Comparison of ENCODE assay signal across 8 mouse cellular contexts in genomic region chr6:142346181-142347110, GRCm38 (mm10). TPM values are rescaled to one million over a fixed set of nuclear protein-coding genes. Genes with fewer than 3 reads are reported as not detected.
A peak's percentile ranks its signal among the peaks of the same experiment; 100 is the strongest.
DNase-seq lines count a peak whose midpoint lies in the region; ATAC-seq and TF ChIP-seq lines count a peak whose summit lies in the region.

No protein-coding gene starts in this region.

- TF ChIP-seq POLR2A in bone marrow, adult 2 months (IDR thresholded peaks at IDR 0.05; ENCODE audit: borderline replicate concordance, control insufficient read depth, low read depth, low read length) = no peak

- H3K9me3 ChIP-seq in kidney, embryonic 15.5 days (replicated peaks) = no peaks in the 10 kb centered on the region
- no peaks in the 10 kb centered on the region for H3K9me3 ChIP-seq in hindbrain, embryonic 15.5 days
- H3K9me3 ChIP-seq in midbrain, embryonic 15.5 days = no peaks in the 10 kb centered on the region

- H3K4me2 ChIP-seq in kidney, embryonic 15.5 days = peak overlapping the region; percentile 57
- peak overlapping the region; percentile 55 for H3K4me2 ChIP-seq in hindbrain, embryonic 15.5 days
- H3K4me2 ChIP-seq in midbrain, embryonic 15.5 days = peak overlapping the region; percentile 60

- H3K4me1 ChIP-seq in kidney, embryonic 15.5 days = peaks cover 9% of the 10 kb centered on the region
- no peaks in the 10 kb centered on the region for H3K4me1 ChIP-seq in bone marrow, adult 2 months (ENCODE audit: control insufficient read depth, insufficient read depth, low read length)
- H3K4me1 ChIP-seq in hindbrain, embryonic 15.5 days (replicated peaks) = peaks cover 13% of the 10 kb centered on the region
- peaks cover 13% of the 10 kb centered on the region for H3K4me1 ChIP-seq in midbrain, embryonic 15.5 days

- no peak for ATAC-seq in kidney, embryonic 15.5 days (replicated peaks; ENCODE audit: low FRiP score)
- ATAC-seq in hindbrain, embryonic 15.5 days (ENCODE audit: low FRiP score, low read depth) = no peak
- no peak for ATAC-seq in midbrain, embryonic 15.5 days (replicated peaks)

- no peaks in the 10 kb centered on the region for H3K27me3 ChIP-seq in kidney, embryonic 15.5 days
- no peaks in the 10 kb centered on the region for H3K27me3 ChIP-seq in hindbrain, embryonic 15.5 days
- H3K27me3 ChIP-seq in midbrain, embryonic 15.5 days (replicated peaks) = no peaks in the 10 kb centered on the region

- peaks cover 23% of the 10 kb centered on the region for H3K36me3 ChIP-seq in kidney, embryonic 15.5 days
- peaks cover 24% of the 10 kb centered on the region for H3K36me3 ChIP-seq in hindbrain, embryonic 15.5 days
- H3K36me3 ChIP-seq in midbrain, embryonic 15.5 days (replicated peaks) = peaks cover 16% of the 10 kb centered on the region

- H3K4me3 ChIP-seq in kidney, embryonic 15.5 days (replicated peaks) = peak overlapping the region; percentile 60
- H3K4me3 ChIP-seq in bone marrow, adult 2 months (replicated peaks; ENCODE audit: control insufficient read depth, low read depth, low read length) = peak overlapping the region; percentile 98
- peak overlapping the region; percentile 82 for H3K4me3 ChIP-seq in hindbrain, embryonic 15.5 days
- H3K4me3 ChIP-seq in midbrain, embryonic 15.5 days = peak overlapping the region; percentile 87

- no peak overlapping the region for H3K27ac ChIP-seq in kidney, embryonic 15.5 days
- no peak overlapping the region for H3K27ac ChIP-seq in bone marrow, adult 2 months (ENCODE audit: control insufficient read depth, insufficient read depth, low read depth, low read length, poor library complexity)
- peak overlapping the region; percentile 90; the same call in 1 of the 2 replicates for H3K27ac ChIP-seq in hindbrain, embryonic 15.5 days (replicated peaks)
- H3K27ac ChIP-seq in midbrain, embryonic 15.5 days = no peak overlapping the region; the same call in 1 of the 2 replicates

- H3K9ac ChIP-seq in kidney, embryonic 15.5 days = peak overlapping the region; percentile 57; the same call in 1 of the 2 replicates
- peak overlapping the region; percentile 58 for H3K9ac ChIP-seq in hindbrain, embryonic 15.5 days
- H3K9ac ChIP-seq in midbrain, embryonic 15.5 days = peak overlapping the region; percentile 63

- 47% methylated on average over 12 of the region's 12 CpGs for WGBS in kidney, embryonic 15.5 days
- 41% methylated on average over 12 of the region's 12 CpGs for WGBS in bone marrow, adult 2 months
- 66% methylated on average over 12 of the region's 12 CpGs for WGBS in hindbrain, embryonic 15.5 days
- 61% methylated on average over 12 of the region's 12 CpGs for WGBS in midbrain, embryonic 15.5 days

- no peak for DNase-seq in kidney, postnatal 36 days
- no peak for DNase-seq in urinary bladder, adult 18-20 months (ENCODE audit: low spot score in 2 of 2)
- DNase-seq in thymus, postnatal 14 days = no peak
- no peak for DNase-seq in cerebellum, postnatal 10 days

- no peak for TF ChIP-seq CTCF in bone marrow, adult 2 months (IDR thresholded peaks at IDR 0.05; ENCODE audit: control insufficient read depth, insufficient read depth, low read length)

RNA-seq across cellular contexts. Expression of gene Pyroxd1, which starts 1.0 kb away (rescaled TPM):
- polyA plus RNA-seq in kidney, embryonic 15.5 days (2015; fragmentation: Nextera tagmentation; extraction: Ambion mirVana) = 17.5 and 17.6 TPM in 2 replicates
- polyA plus RNA-seq in bone marrow, adult 2 months (2011; ENCODE audit: insufficient read depth, insufficient read length, low replicate concordance, missing spikeins) = 2.5 and 5.2 TPM in 2 replicates
- polyA plus RNA-seq in hindbrain, embryonic 15.5 days (2015; fragmentation: Nextera tagmentation; extraction: Ambion mirVana) = 17.8 and 18.4 TPM in 2 replicates
- 21.6 and 23.7 TPM in 2 replicates for polyA plus RNA-seq in midbrain, embryonic 15.5 days (2015; fragmentation: Nextera tagmentation; extraction: Ambion mirVana)

RNA-seq across cellular contexts. Expression of gene Slco1a5, which starts 23.7 kb away (rescaled TPM):
- 0.06 and 0.12 TPM in 2 replicates for polyA plus RNA-seq in kidney, embryonic 15.5 days (2015; fragmentation: Nextera tagmentation; extraction: Ambion mirVana)
- 0.62 TPM in 1 of 2 replicates, not detected in the other for polyA plus RNA-seq in bone marrow, adult 2 months (2011; ENCODE audit: insufficient read depth, insufficient read length, low replicate concordance, missing spikeins)
- polyA plus RNA-seq in hindbrain, embryonic 15.5 days (2015; fragmentation: Nextera tagmentation; extraction: Ambion mirVana) = 0.40 and 0.50 TPM in 2 replicates
- 0.54 and 0.66 TPM in 2 replicates for polyA plus RNA-seq in midbrain, embryonic 15.5 days (2015; fragmentation: Nextera tagmentation; extraction: Ambion mirVana)

RNA-seq across cellular contexts. Expression of gene Recql, which starts 40.4 kb away (rescaled TPM):
- 22.6 and 28.9 TPM in 2 replicates for polyA plus RNA-seq in kidney, embryonic 15.5 days (2015; fragmentation: Nextera tagmentation; extraction: Ambion mirVana)
- 47.4 and 59.3 TPM in 2 replicates for polyA plus RNA-seq in bone marrow, adult 2 months (2011; ENCODE audit: insufficient read depth, insufficient read length, low replicate concordance, missing spikeins)
- 22.2 and 23.9 TPM in 2 replicates for polyA plus RNA-seq in hindbrain, embryonic 15.5 days (2015; fragmentation: Nextera tagmentation; extraction: Ambion mirVana)
- polyA plus RNA-seq in midbrain, embryonic 15.5 days (2015; fragmentation: Nextera tagmentation; extraction: Ambion mirVana) = 23.7 and 26.3 TPM in 2 replicates

RNA-seq across cellular contexts. Expression of gene Golt1b, which starts 40.6 kb away (rescaled TPM):
- polyA plus RNA-seq in kidney, embryonic 15.5 days (2015; fragmentation: Nextera tagmentation; extraction: Ambion mirVana) = 101 and 103 TPM in 2 replicates
- polyA plus RNA-seq in bone marrow, adult 2 months (2011; ENCODE audit: insufficient read depth, insufficient read length, low replicate concordance, missing spikeins) = 9.3 and 13.2 TPM in 2 replicates
- polyA plus RNA-seq in hindbrain, embryonic 15.5 days (2015; fragmentation: Nextera tagmentation; extraction: Ambion mirVana) = 71.4 and 77.5 TPM in 2 replicates
- polyA plus RNA-seq in midbrain, embryonic 15.5 days (2015; fragmentation: Nextera tagmentation; extraction: Ambion mirVana) = 77.2 and 83.9 TPM in 2 replicates

RNA-seq across cellular contexts. Expression of gene Iapp, which starts 48.2 kb away (rescaled TPM):
- polyA plus RNA-seq in kidney, embryonic 15.5 days (2015; fragmentation: Nextera tagmentation; extraction: Ambion mirVana) = 0.27 TPM in 1 of 2 replicates, not detected in the other
- polyA plus RNA-seq in bone marrow, adult 2 months (2011; ENCODE audit: insufficient read depth, insufficient read length, low replicate concordance, missing spikeins) = not detected in 2 replicates
- 0.52 TPM in 1 of 2 replicates, not detected in the other for polyA plus RNA-seq in hindbrain, embryonic 15.5 days (2015; fragmentation: Nextera tagmentation; extraction: Ambion mirVana)
- 0.36 TPM in 1 of 2 replicates, not detected in the other for polyA plus RNA-seq in midbrain, embryonic 15.5 days (2015; fragmentation: Nextera tagmentation; extraction: Ambion mirVana)
